Mouse (Mus musculus): ENCODE results near the gene Abo. TPM values are rescaled to one million over a fixed set of nuclear protein-coding genes. Genes with fewer than 3 reads are reported as not detected.

Gene Abo
- not detected in 2 replicates for polyA plus RNA-seq (2015; fragmentation: Nextera tagmentation; extraction: Ambion mirVana)

GRCm38 (mm10) chr2:26864879-26865278, at the start of gene Abo:
Gene Abo (minus strand): TSS chr2:26864979.

GRCm38 (mm10) chr2:26910124-26910993, 45.6 kb upstream of the Abo start, which contains the start of the genes Med22 and Rpl7a:
Gene Med22 (minus strand): TSS chr2:26910677.
Gene Rpl7a (plus strand): TSS chr2:26910764.

GRCm38 (mm10) chr2:26902467-26903220, 37.9 kb upstream of the Abo start, which contains the start of gene Surf6:
Gene Surf6 (minus strand): TSS chr2:26902879.

Other genes starting within 250 kb of the Abo start
- 8.2 and 10.3 TPM in 2 replicates for gene Fam69b, start 236.5 kb downstream of the Abo start, polyA plus RNA-seq (2015; fragmentation: Nextera tagmentation; extraction: Ambion mirVana)
- gene Lcn4, start 193.7 kb downstream of the Abo start, polyA plus RNA-seq (2015; fragmentation: Nextera tagmentation; extraction: Ambion mirVana): not detected in 2 replicates
- gene Surf6, start 37.9 kb upstream of the Abo start, polyA plus RNA-seq (2015; fragmentation: Nextera tagmentation; extraction: Ambion mirVana): 12.3 and 13.4 TPM in 2 replicates
- 21.7 and 23.8 TPM in 2 replicates for gene Med22, start 45.7 kb upstream of the Abo start, polyA plus RNA-seq (2015; fragmentation: Nextera tagmentation; extraction: Ambion mirVana)
- 443 and 456 TPM in 2 replicates for gene Rpl7a, start 45.8 kb upstream of the Abo start, polyA plus RNA-seq (2015; fragmentation: Nextera tagmentation; extraction: Ambion mirVana)
- gene Surf2, start 51.4 kb upstream of the Abo start, polyA plus RNA-seq (2015; fragmentation: Nextera tagmentation; extraction: Ambion mirVana): 24.2 TPM in 2 replicates
- 42.5 and 44.8 TPM in 2 replicates for gene Surf1, start 51.6 kb upstream of the Abo start, polyA plus RNA-seq (2015; fragmentation: Nextera tagmentation; extraction: Ambion mirVana)
- 196 and 215 TPM in 2 replicates for gene Surf4, start 68.9 kb upstream of the Abo start, polyA plus RNA-seq (2015; fragmentation: Nextera tagmentation; extraction: Ambion mirVana)
- 0.14 and 0.30 TPM in 2 replicates for gene Stkld1, start 69.1 kb upstream of the Abo start, polyA plus RNA-seq (2015; fragmentation: Nextera tagmentation; extraction: Ambion mirVana)
- gene Rexo4, start 99.4 kb upstream of the Abo start, polyA plus RNA-seq (2015; fragmentation: Nextera tagmentation; extraction: Ambion mirVana): 20.7 and 23.3 TPM in 2 replicates
- 0.05 and 0.16 TPM in 2 replicates for gene Adamts13, start 108.4 kb upstream of the Abo start, polyA plus RNA-seq (2015; fragmentation: Nextera tagmentation; extraction: Ambion mirVana)
- gene Cacfd1, start 144.9 kb upstream of the Abo start, polyA plus RNA-seq (2015; fragmentation: Nextera tagmentation; extraction: Ambion mirVana): 35.6 and 39.4 TPM in 2 replicates
- 2.5 and 3.3 TPM in 2 replicates for gene Slc2a6, start 163.0 kb upstream of the Abo start, polyA plus RNA-seq (2015; fragmentation: Nextera tagmentation; extraction: Ambion mirVana)
- not detected in 2 replicates for gene Mymk, start 207.2 kb upstream of the Abo start, polyA plus RNA-seq (2015; fragmentation: Nextera tagmentation; extraction: Ambion mirVana)
- gene Adamtsl2, start 214.4 kb upstream of the Abo start, polyA plus RNA-seq (2015; fragmentation: Nextera tagmentation; extraction: Ambion mirVana): 6.9 and 8.1 TPM in 2 replicates